Mouse (Mus musculus) lung, embryonic 16.5 days (tissue): ENCODE measurements at regions not wholly inside any gene's neighbourhood (a gene's known extent, or its start where the extent isn't known, plus 50 kb on each side); places are given as distances from the start of the nearest gene placed in this dataset.
"Not testable (repeated sequence)": the region's sequence is repeated elsewhere in the genome, so short reads cannot be mapped to it uniquely, and the experiment has no call there.

ENCODE experiments used
- ATAC-seq: fragments of 200-750 bp; cut with Nextera tagmentation; 2 replicates; pipeline ENCODE4 v1.8.0; 2017; ENCODE audit warnings: low read depth, mild to moderate bottlenecking, moderate library complexity
- H3K27ac ChIP-seq: fragments of 300-500 bp; sonication (generic); 2 replicates; pipeline ENCODE4 v1.5.1; 2014; ENCODE audit warnings: mild to moderate bottlenecking, control low read depth, low read length
- H3K27me3 ChIP-seq: fragments of 300-500 bp; sonication (generic); 2 replicates; pipeline ENCODE4 v1.6.1; 2014; ENCODE audit warnings: low read depth, low read length, mixed read lengths; ENCODE audit not compliant: control insufficient read depth, insufficient read depth
- H3K36me3 ChIP-seq: fragments of 300-500 bp; sonication (generic); 2 replicates; pipeline ENCODE4 v1.6.1; 2014; ENCODE audit warnings: low read length; ENCODE audit not compliant: control insufficient read depth, insufficient read depth
- H3K4me1 ChIP-seq: fragments of 300-500 bp; sonication (generic); replicated peaks from 2 replicates; pipeline ENCODE4 v1.6.1; 2014; ENCODE audit warnings: low read length, mixed read lengths; ENCODE audit not compliant: control insufficient read depth, insufficient read depth
- H3K4me2 ChIP-seq: fragments of 300-500 bp; sonication (generic); 2 replicates; pipeline ENCODE4 v1.6.1; 2014; ENCODE audit warnings: low read depth, low read length, control low read depth
- H3K4me3 ChIP-seq: fragments of 300-500 bp; sonication (generic); 2 replicates; pipeline ENCODE4 v1.5.1; 2014; ENCODE audit warnings: mild to moderate bottlenecking, low read length, control low read depth
- H3K9ac ChIP-seq: fragments of 300-500 bp; sonication (generic); 2 replicates; pipeline ENCODE4 v1.6.1; 2014; ENCODE audit warnings: low read length, control low read depth
- H3K9me3 ChIP-seq: fragments of 300-500 bp; sonication (generic); 2 replicates; pipeline ENCODE4 v1.6.1; 2016; ENCODE audit warnings: low read length; ENCODE audit not compliant: control insufficient read depth
- WGBS: fragments of 180-500 bp; shearing (Covaris S2); extraction: QIAGEN DNeasy Blood & Tissue Kit; methylation state at CpG from one replicate; pipeline ENCODE4 v1.1.7; 2014; 5-methylcytosine and 5-hydroxymethylcytosine counted together

- no peak for ATAC-seq
- H3K36me3 ChIP-seq: no peaks in the 10 kb centered on the region
- WGBS: 83% methylated on average over 8 of the region's 8 CpGs
- no peak overlapping the region for H3K27ac ChIP-seq
- no peak overlapping the region for H3K4me2 ChIP-seq
- no peak overlapping the region for H3K9ac ChIP-seq
- no peak overlapping the region for H3K4me3 ChIP-seq
- H3K4me1 ChIP-seq: peaks cover 6% of the 10 kb centered on the region; the same call in 1 of the 2 replicates
- H3K27me3 ChIP-seq: no peaks in the 10 kb centered on the region
- no peaks in the 10 kb centered on the region for H3K9me3 ChIP-seq
These were observed 105.1 kb upstream of the Ahi1 start for GRCm38 (mm10) chr10:20847287-20847686.

DNA sequence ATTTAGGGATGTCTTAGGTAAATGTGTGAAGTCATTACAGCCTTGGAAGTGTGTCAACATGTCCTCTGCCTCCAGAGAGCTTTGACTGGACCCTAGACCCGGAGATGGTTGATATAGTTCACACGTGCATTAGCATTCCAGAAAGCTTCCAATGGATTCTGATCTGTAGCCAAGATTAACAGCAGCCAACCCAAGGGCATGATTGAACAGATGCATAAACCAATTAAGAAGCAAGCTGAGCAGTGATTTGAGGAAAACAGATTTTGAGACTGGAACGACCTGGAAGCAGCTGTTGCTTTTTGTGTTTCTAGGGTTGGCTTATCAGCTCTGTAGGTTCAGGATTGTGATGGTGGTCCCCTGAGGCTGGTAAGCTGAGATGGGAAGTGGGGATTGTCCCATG lies 109.1 kb upstream of the Ahi1 start:
- no peak overlapping the region for H3K4me2 ChIP-seq
- H3K9ac ChIP-seq: no peak overlapping the region
- H3K27me3 ChIP-seq: no peaks in the 10 kb centered on the region
- H3K9me3 ChIP-seq: no peaks in the 10 kb centered on the region
- H3K4me1 ChIP-seq: peaks cover 6% of the 10 kb centered on the region; the same call in 1 of the 2 replicates
- ATAC-seq: no peak
- H3K4me3 ChIP-seq: no peak overlapping the region
- no peaks in the 10 kb centered on the region for H3K36me3 ChIP-seq
- no peak overlapping the region for H3K27ac ChIP-seq
- 39% methylated on average over 3 of the region's 3 CpGs for WGBS

GRCm38 (mm10) chr10:20842131-20842530 lies 110.2 kb upstream of the Ahi1 start:
- Histone ChIP-seq H3K27me3 (no peaks in the 10 kb centered on the region), H3K9me3 (no peaks in the 10 kb centered on the region), H3K36me3 (no peaks in the 10 kb centered on the region), H3K9ac (no peak overlapping the region), H3K27ac (0 out of 2 replicates have a peak overlapping the region, but pooled peaks have one; percentile 3), H3K4me2 (no peak overlapping the region), H3K4me1 (peaks cover 6% of the 10 kb centered on the region; the same call in 1 of the 2 replicates), H3K4me3 (no peak overlapping the region)
- ATAC-seq: no peak
- 59% methylated on average over 1 of the region's 1 CpGs for WGBS

DNA sequence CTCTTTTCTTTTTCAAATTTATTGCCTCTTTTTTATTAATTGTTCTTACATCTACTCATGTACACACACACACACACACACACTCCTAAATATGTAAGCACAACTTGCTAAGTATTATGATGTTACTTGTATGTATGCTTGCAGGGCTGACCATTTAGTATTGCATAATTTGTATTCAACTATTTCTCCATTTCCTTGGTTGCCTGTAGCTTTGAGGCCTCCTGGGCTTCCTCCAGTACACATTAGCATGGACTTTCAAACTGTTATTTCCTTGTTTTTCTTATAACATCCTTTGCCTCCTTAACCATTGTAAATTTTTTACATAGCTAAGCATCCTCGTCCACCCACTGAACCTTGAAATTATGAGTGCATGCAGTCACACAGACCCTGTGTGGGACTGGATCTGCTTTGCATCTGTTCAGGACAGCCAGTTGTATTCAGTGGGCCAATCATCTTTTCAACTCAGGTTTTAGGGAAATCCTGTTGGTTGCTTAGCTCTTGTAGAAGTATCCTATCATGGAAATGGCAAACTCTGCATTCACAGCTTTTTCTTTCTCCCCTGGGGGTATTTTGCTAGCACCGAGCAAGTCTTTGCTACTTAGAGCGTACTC lies 110.8 kb upstream of the Ahi1 start:
- Histone ChIP-seq H3K4me1 (peaks cover 6% of the 10 kb centered on the region; the same call in 1 of the 2 replicates), H3K9ac (no peak overlapping the region), H3K27ac (0 out of 2 replicates have a peak overlapping the region, but pooled peaks have one; percentile 3), H3K4me3 (no peak overlapping the region), H3K27me3 (no peaks in the 10 kb centered on the region), H3K36me3 (no peaks in the 10 kb centered on the region), H3K9me3 (no peaks in the 10 kb centered on the region), H3K4me2 (no peak overlapping the region)
- no peak for ATAC-seq
- whole genome bisulfite sequencing: 73% methylated on average over 3 of the region's 3 CpGs

GRCm38 (mm10) chr10:20838685-20839425 lies 113.5 kb upstream of the Ahi1 start:
- ATAC-seq: no peak
- H3K27ac ChIP-seq: no peak overlapping the region
- WGBS: 55% methylated on average over 8 of the region's 8 CpGs
- H3K27me3 ChIP-seq: no peaks in the 10 kb centered on the region
- H3K9me3 ChIP-seq: no peaks in the 10 kb centered on the region
- H3K36me3 ChIP-seq: no peaks in the 10 kb centered on the region
- H3K4me3 ChIP-seq: no peak overlapping the region
- H3K4me2 ChIP-seq: no peak overlapping the region
- peaks cover 6% of the 10 kb centered on the region; the same call in 1 of the 2 replicates for H3K4me1 ChIP-seq
- H3K9ac ChIP-seq: no peak overlapping the region

- not testable (repeated sequence) for ATAC-seq, H3K4me1 ChIP-seq, H3K9me3 ChIP-seq, H3K27ac ChIP-seq, H3K4me2 ChIP-seq, H3K27me3 ChIP-seq, H3K36me3 ChIP-seq, H3K9ac ChIP-seq, H3K4me3 ChIP-seq
- 78% methylated on average over 4 of the region's 4 CpGs for WGBS
These were observed 111.9 kb upstream of the Pde7b start for GRCm38 (mm10) chr10:20836816-20837215.

DNA sequence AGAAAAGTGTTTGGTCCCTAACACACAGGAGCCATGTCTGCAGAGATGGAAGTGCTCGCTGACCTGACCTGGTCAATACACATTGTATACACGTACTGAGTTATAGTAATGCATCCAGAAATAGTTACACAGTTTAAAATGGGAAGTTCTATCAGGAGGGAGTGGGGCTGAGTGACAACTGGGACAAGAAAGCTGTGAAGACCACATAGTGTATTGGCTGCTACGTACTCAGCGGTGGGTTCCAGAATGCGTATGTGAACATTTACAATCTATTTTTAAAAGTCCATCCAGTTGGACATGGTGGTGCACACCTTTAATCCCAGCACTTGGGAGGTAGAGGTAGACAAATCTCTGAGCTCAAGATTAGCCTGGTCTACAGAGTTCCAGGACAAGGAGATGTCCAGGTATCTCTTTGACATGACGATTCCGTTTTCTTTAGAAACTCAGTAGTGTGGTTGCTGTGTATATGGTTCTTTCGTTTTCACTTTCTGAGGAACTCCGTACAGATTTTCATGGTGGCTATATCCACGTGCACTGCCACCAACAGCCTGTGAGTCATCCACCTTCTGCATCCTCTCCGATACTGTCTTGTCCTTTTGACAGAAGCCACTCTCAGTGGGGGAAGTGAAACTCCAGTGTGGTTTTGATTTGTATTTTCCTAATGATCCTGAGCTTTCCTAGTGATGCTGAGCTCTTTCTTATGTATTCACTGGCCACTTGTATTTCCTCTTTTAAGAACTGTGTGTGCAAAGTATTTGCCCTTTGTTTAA lies 110.1 kb upstream of the Pde7b start:
- ATAC-seq: no peak
- Histone ChIP-seq H3K27ac (no peak overlapping the region), H3K4me1 (peaks cover 5% of the 10 kb centered on the region), H3K9me3 (no peaks in the 10 kb centered on the region), H3K9ac (no peak overlapping the region), H3K4me2 (no peak overlapping the region), H3K36me3 (no peaks in the 10 kb centered on the region), H3K4me3 (no peak overlapping the region), H3K27me3 (no peaks in the 10 kb centered on the region)
- 83% methylated on average over 11 of the region's 11 CpGs for WGBS

DNA sequence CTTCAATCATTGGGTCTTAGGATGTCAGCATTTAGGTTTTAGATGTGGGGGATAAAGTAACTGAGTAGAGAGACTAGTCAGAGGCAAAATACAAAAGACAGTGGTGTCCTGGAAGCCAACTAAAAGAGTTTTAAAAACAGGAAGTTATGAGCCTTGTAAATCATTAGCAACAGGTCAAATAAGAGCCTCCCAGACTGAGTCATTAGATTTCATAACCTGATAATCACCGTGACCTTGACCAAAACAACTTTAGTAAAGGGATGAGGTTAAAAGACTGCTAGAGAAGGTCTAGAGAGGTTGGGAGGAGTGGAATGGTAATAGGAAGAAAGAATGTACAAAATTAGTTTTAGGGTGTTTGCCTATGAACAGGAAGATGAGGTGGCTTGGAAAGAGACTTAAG lies 103.4 kb upstream of the Pde7b start:
- no peaks in the 10 kb centered on the region for H3K36me3 ChIP-seq
- WGBS: 46% methylated on average over 1 of the region's 1 CpGs
- peaks cover 5% of the 10 kb centered on the region for H3K4me1 ChIP-seq
- H3K9ac ChIP-seq: no peak overlapping the region
- no peaks in the 10 kb centered on the region for H3K27me3 ChIP-seq
- no peak overlapping the region for H3K4me3 ChIP-seq
- ATAC-seq: no peak
- no peak overlapping the region for H3K27ac ChIP-seq
- no peak overlapping the region for H3K4me2 ChIP-seq
- H3K9me3 ChIP-seq: no peaks in the 10 kb centered on the region

DNA sequence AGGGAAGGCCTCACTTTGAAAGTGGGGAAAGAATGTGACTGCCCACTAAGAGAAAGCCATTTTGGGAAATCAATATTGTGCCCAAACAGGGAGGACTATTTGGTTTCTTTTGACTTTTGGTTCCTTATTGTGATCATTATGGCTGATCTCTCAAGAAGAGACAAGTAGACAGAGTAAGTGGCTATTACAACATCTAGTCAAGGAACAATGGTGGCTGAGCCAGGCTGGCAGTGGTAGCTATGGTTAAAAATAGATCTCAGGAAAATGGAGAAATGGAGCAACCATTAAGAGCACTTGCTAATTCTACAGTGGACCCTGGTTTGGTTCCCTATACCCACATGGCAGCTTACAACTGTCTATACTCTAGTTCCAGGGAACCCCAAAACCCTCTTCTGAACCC lies 102.6 kb upstream of the Pde7b start:
- no peak overlapping the region for H3K4me3 ChIP-seq
- H3K4me1 ChIP-seq: peaks cover 5% of the 10 kb centered on the region
- H3K27me3 ChIP-seq: no peaks in the 10 kb centered on the region
- H3K9me3 ChIP-seq: no peaks in the 10 kb centered on the region
- H3K27ac ChIP-seq: no peak overlapping the region
- H3K9ac ChIP-seq: no peak overlapping the region
- ATAC-seq: no peak
- H3K36me3 ChIP-seq: no peaks in the 10 kb centered on the region
- no peak overlapping the region for H3K4me2 ChIP-seq
